Mouse (Mus musculus) layer of hippocampus, postnatal 14 days (tissue): ENCODE data around the gene Evi5. TPM values are rescaled to one million over a fixed set of nuclear protein-coding genes. Genes with fewer than 3 reads are reported as not detected.
"Not testable (repeated sequence)": the region's sequence is repeated elsewhere in the genome, so short reads cannot be mapped to it uniquely, and the experiment has no call there.

Experiments used
- DNase-seq, 2 experiments: peaks; one replicate each; pipeline ENCODE4 v3.0.0; 2021 to 2022; ENCODE audit warnings: low spot score in 2 of 2, mixed read lengths in 1 of 2
- long read RNA-seq, 2 experiments: library from polyadenylated mRNA; stranded (forward); transcript quantifications; one replicate each; pipeline ENCODE4 v2.0.0; 2021
- total RNA-seq, 2 experiments: library from RNA; stranded (reverse); gene quantifications; 2 replicates each; pipeline ENCODE4 v1.2.3; 2021

The Evi5 gene
- total RNA-seq = 10 to 100 TPM; 66.6 to 68.9 TPM
- long read RNA-seq, experiment 1, partial matches to known transcripts = 1 of 21 reads
- long read RNA-seq, experiment 1, other reads (novel, unspliced or antisense) = 20 of 21 reads
- long read RNA-seq, experiment 2, partial matches to known transcripts = 1 of 23 reads
- long read RNA-seq, experiment 2, other reads (novel, unspliced or antisense) = 20 of 23 reads

DNA sequence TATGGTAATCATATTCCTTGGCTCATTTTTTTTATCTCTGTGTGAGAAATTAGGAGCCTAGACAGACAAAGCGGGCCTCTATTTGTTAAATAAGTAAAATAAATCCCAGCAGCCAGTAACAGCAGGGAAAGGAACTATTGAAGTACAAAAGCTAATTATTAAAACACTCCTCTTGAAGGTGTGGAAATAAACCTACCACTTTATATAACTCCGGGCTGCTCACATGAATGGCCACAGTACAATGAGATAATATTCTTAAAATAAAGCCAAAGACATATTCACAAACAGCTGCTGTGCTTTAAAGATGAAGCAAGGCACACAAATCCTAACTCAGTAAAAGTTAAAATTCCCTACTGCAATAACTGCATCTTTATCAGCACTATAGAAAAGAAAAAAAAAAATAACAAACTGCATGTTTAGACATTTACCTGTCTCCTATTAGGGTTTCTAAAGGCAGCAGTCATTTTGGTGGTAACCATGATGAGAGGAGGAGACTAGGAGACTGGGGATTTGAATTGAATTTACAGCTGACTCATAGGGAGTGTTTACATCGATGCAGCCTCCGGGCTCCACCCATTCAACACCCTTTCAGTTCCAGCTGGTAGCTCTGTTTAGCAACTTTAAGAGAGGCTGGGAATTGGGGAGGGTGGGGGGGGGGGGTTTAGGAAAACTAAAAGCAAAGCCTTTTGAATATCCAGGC is at the start of gene Evi5:
Gene Evi5 (minus strand): TSS at position 547 of the 700 bp plus-strand sequence.
- DNase-seq = no peak

DNA sequence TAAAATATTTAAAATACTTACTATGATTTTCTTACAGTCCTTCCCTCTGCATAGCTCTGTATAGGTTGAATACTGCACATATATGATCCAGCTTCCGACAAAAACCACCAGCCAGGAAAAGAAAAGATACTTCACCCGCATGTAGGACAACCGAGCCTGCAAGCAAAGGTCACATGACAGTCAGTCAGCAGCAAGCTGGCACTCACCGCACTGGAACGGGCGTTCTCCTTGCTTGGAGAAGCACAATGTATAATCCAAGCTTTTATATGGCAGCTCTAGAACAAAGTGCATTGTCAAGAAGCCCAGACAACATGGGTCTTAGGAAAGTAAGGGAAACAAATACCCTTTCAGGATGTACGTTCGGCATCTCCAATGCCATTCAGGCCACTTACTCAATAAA is 49.7 kb upstream of the Evi5 start:
- DNase-seq = no peak

DNA sequence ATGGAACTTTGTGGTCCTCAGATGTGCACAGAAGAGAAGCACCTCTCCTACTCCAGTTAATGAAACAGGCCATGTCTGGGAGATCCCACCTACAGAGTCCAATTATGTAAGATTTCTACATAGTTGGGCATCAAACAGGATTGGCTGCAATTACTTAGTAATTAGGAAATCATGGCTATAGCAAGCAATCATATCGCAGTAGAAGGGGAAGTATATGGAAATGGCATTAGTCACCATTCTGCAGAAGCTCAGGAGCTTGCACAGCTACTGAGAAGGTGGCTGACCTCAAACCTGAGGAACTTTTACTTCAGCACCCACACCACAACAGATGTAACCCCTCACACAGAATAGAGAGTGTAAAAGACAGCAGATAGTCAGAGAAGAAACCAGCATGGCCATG is 47.9 kb upstream of the Evi5 start:
- DNase-seq = no peak

DNA sequence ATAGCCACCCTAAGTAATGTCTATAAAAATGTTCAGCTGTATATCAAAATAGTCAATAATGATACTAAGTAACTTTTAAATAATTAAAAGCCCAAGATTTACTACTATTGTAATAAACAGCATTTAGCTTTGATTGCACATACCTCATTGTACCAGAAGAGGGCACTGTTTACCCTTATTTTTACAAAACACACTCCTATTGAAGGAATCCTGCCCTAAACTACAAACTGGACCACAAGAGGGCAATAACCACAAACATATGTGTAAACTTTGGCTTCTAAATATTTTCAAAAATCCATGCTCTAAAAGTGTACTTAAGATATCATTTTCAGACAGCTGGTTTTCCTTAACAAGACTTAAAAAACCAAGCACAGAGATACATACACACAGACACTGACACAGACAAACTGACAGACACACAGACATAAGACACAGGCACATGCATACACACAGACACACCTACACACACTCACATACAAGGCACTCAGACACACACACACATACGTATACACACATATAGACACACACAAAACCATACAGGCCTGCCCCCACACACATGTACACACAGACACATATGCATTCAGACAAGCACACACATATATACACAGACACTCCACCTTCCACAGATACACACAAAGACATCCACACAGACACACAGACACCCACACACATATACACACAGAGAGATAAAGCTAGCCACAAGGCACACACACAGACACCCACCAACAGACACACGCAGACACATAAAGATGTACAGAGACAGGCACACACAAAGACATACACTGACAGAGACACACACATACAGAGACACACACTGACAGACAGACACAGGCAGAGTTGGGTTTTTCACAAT is 46.7 kb upstream of the Evi5 start:
- DNase-seq = peak in 1 of 2 experiments; percentile 85

DNA sequence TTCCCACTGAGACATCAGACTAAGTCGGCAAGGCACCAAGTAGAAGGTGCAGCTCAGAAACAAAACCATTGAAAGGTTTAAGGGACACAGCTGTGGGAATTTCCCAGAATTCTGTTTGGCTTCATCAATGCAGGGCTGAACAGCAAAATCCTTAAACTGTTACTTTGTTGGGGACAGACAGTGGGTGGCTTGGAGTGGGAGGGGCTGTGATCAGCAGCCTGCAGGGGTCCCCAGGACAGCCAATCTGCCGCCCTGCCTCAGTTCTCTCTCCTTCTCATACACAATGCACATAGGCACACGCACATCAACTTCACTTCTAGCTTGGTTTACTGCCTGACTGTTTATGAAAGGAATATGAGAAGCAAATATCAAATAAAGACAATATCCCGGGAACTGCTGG is 40.4 kb upstream of the Evi5 start:
- no peak for DNase-seq

DNA sequence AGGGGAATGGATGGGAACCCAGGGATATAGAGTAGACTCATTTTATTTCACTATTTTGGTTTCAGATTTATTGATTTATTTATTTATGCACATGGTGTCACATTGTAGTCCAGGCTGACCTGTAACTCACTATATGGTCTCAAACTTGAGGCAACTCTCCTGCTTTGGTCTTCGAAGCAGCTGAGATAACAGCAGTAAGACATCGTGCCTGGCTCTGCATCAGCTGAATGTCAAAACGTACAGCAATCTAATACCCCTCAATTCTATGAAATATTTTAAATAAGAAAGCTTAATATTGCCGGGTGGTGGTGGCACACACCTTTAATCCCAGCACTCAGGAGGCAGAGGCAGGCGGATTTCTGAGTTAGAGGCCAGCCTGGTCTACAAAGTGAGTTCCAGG is 36.1 kb upstream of the Evi5 start:
- DNase-seq = no peak

DNA sequence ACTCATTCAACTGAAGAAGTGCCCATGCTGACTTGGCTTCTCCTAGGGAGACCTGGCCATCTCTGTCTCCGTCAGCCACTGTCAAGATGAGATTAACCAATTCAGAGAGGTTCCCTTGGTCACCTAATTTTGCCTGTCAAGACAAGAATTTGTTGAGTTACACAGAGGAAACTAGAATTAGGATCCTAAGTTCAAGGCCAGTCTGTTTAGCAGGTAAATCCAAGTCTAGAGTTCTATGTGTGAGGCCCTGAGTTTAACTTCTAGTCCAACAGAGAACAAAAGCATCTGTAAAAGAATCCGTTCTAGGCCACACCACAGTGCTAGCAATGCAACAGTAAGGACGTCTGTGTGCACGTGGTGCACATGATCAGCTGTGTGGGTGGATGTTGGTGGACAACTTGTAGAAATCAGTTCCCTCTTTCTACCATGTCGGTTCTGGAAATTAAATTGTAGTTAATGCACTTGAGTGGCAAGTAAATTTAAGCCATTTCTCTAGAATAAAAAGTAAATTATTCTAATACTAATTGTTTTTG is 35.2 kb upstream of the Evi5 start:
- DNase-seq = no peak

DNA sequence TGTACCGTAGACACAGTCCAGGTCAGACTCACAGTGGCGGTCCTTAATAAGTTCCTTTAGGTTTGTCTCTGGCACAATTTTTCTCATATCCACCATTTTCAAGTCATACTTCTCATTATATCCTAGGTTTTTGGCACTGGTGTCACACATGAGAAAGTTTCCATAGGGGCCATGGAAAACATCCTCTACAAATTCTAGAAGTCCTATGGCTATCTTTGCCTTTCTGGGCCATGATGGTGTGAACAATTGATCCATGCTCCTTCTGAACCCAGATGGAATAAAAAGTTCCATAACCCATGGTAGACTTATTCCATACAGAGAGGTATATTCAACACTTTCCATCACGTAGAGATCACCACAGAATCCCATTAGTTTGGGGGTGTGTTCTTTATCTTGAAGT is 34.8 kb upstream of the Evi5 start:
- DNase-seq = no peak

DNA sequence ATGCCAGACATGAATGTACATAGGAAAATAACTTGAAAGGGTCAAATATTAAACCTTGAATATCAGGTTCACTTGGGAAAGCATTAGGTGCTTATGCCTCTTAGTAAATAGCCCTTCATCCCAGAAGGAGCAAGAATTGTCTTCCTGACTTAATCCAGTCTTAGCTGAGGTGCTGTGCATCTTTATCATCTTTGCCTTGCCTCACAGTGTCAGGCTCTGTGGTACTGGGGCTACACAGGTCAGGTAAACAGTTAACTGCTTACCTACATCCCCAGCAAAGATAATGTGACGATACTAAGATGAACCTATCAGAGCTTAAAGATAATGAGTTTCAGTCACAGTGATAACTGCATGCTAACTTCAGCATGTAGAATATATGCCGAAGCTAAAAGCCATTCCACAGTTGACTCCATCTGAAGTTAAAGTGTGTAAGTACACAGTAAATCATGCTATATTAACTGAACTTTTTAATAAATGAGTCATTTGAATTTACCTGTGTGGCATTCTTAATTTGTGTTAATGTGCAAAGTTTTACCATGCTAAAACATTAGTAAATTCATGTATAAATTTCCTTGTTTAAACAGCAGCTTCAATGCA is 33.7 kb upstream of the Evi5 start:
- no peak for DNase-seq

DNA sequence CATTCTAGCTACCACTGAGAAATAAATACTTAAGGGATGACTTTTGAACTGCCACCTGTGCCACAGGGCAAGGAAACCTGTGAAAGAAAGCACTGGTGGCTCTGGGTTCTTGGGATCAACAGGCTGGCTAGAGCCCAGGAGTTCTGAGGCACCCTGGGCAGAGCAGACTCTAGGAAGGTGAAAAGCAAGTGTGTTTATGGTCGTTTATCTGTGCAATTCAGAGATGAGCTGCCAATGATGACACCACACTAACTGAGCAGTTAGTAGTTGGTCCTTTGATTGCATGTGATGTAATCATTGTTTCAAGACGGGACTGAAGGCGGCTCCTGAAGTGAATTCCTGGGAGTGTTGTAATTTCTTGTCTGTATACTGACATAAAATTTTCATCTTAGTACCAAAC is 29.4 kb upstream of the Evi5 start:
- DNase-seq = no peak

DNA sequence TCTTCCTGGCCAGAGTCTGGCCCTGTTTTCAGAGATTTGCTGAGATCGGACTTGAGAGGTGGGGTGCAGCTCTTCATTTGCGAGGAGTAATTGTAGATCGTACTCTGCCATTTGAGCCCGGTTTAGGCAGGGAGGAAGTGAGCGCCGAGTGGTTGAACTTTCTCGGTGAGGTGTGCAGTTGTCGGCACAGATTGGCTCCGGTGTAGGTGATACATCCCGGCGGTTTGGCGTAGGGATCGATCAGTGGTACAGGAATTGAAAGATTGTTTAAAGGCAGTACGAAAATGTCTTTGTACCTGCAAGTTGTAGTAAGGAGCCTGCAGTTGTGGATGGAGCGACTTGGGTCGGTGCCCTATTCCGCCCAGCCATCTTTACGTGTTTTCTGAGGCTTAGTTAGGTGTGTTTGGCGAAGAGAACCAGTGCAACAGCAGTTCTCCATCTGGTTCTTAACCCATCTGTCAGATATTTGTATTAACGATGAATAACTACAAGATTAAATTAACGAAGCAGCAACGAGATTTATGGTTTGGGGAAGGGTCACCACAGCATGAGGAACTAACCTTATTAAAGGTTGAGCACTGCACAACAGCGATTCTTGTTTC is 26.2 kb upstream of the Evi5 start:
- peak in 1 of 2 experiments; percentile 20 for DNase-seq

DNA sequence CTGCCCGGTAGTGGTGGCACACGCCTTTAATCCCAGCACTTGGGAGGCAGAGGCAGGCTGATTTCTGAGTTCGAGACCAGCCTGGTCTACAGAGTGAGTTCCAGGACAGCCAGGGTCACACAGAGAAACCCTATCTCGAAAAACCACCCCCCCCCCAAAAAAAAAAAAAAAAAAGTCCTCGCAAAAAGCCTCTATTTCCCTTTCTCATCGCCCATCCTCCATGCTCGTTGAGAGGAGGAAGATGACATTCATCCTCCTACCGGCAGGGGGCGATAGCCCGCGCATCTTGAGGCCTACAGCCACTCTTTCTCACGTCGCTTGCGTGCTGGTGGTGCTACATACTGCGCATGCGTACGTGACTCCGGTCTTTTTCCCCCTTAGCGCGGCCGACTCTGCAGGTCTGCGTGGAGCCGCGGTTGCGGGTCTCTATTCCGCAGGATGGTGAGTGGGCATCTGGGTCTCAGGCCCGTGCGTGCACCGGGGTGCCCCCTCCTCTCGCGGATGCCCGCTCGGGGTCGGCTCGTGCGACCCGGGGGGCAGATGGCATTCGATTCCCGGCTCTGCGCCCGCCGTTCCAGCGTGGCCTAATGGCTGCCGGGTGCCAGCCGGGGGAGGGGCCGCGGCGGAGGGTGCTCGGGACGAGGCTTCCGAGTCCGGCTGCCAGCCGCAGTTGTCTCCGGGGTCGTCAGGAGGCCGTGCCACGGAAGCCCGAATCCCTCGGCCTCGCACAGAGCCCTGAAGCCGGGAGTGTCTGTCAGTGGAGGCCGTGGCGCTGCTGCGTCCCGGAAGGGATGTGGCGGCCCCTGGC is 25.5 kb upstream of the Evi5 start, which contains the start of gene Rpl5:
Gene Rpl5 (plus strand): TSS at position 297 of the 808 bp plus-strand sequence.
- peak; percentile 98 to 99 for DNase-seq

DNA sequence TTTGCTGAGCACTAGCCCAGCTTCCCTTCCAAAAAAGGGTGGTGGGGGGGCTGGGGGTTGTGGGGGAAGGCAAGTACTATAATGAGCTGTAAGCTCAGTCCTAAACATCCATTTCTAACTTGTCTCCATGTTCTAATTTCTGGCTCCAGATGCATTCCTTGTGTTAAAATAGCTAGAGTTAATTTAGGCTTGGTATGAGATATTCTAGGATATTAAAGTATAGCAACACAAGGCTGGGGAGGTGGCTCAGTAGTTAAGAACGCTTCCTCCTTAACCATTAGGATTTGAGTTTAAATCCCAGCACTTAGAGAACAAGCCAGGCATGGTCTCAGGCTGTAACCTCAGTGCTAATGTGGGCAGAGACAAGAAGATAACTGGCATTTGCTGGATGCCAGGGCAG is 21.4 kb upstream of the Evi5 start:
- DNase-seq = no peak

DNA sequence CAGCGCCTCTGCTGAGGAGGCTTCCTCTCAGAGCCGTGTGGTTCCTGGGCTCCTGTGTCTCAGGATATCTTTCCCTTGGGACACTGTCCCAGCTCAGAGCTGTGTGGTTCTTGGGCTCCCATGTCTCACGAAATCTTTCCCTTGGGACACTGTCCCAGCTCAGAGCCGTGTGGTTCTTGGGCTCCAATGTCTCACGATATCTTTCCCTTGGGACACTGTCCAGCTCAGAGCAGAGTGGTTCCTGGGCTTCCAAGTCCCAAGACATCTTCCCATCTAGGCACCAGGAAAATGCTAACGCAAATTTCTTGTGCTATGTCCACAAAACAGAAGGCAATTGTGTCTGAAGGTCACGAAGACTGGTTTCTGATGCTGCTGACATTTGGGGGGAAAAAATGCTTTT is 19.8 kb upstream of the Evi5 start:
- DNase-seq = no peak

DNA sequence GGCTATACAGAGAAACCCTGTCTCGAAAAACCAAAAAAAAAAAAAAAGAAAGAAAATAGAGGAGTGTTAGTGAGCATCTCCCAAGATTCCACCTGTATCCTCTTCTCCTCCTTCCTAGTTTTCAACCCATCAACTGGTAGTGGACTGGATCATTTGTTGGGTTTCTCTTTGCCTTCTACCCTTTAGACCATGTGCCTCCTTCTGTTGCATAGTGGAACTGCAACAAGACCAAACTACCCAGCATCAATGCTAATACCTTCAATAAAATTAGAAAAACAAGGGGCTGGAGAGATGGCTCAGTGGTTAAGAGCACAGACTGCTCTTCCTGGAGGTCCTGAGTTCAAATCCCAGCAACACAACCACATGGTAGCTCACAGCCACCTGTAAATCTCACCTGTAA is 16.6 kb upstream of the Evi5 start:
- not testable (repeated sequence) for DNase-seq

DNA sequence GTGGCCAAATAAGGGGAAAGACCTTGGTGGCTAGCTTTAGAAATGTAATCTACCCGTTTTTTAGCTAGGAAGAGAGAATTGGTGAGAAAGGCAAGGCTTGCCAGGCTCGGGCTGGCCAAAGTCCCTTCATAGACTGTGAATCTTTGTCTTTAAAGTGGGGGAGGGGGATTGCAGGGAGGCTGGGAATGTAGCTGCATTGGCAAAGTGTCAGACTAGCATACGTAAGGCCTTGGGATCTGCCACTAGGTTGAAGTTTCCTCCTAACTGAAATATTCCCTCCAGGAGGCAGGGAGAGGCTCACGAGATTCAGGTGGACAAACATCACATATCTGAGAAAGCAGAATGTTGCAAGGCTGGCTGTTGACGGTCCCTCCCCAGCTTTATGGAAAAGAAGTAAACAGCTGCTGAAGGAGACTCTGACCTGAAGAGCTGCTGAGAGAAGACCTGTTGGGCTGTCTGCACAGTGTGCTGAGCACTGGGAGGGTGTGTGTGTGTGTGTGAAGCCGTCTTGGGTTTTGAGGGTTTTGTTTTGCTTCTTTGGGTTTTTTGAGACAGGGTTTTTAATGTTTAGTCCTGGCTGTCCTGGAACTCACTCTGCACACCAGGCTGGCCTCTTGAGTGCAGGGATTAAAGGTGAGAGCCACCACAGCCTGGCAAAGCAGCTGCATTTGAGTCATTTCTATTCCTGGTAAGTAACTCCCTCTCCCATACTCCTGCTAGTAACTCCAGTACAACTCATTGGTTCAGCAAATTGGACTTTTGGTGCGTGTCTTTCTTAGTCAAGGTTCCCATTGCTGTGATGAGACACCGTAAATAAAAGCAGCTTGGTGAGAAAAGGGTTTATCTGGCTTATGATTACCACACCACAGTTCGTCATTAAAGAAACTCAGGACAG is 15.3 kb upstream of the Evi5 start:
- no peak for DNase-seq

DNA sequence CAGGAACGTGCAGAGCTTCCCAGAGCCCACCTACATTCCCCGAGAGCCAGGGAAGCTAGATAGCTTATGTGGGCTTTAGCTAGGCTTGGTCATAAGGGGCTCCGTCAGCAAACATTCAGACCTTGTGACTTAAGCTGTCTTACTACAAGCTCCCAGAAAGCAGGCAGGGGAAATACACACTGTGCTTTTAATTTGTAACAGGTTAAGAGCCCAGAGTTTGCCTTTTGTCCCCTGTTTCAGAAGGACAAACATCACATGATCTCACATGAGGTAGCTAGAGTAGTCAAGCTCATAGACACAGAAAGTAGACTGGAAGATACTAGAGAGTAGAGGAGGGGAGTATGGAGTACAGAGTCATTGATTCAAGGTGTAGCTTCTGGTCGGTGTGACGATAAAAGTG is 5.8 kb upstream of the Evi5 start:
- DNase-seq = no peak

DNA sequence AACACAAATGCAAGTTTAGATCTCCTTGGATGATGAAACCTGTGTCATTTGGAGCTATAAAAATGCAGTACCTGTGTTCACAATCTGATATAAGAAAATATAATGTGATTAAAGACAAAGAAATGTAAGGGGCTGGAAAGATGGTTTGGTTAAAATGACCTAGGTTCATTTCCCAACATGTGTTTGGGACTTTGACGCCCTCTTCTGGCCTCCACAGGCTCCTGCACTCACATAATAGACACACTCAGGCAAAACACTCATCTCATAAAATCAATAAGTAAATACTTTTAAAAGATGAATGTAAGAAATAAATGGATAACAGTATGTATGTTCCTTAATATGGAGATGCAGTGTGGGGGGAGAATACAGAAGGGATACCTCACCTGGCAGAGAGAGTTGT is 2.1 kb upstream of the Evi5 start:
- no peak for DNase-seq

DNA sequence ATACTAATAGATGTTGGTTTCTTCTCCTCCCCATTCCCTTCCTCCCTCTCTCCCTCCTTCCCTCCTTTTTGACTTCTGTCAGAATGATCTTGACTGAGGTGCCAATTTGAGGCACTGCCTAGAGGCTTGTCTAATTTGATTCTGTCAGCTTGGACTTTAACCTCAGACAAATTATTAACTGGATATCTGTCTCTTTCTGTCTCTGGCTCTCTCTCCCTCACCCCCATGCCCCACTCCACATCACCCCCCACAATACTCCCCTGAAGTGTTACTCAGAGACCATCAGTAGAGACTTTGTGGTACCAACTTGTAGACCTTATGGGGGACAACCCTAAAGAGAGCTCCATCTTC is 329 bp upstream of the Evi5 start:
- no peak for DNase-seq
